Mouse (Mus musculus) lung, adult 2 months (tissue): ENCODE results near the gene Gm10300.

Source experiments
- CTCF ChIP-seq: fragments of 200-500 bp; IDR thresholded peaks from 2 replicates; pipeline ENCODE4 v1.5.1; 2011; ENCODE audit warnings: mild to moderate bottlenecking, low read length, control low read depth; ENCODE audit not compliant: insufficient read depth
- POLR2A ChIP-seq: fragments of 200-500 bp; IDR thresholded peaks from 2 replicates; pipeline ENCODE4 v1.6.1; 2011; ENCODE audit warnings: low read depth, mild to moderate bottlenecking, control low read depth, low read length, borderline replicate concordance; ENCODE audit errors: extremely low read depth

- no peak for TF ChIP-seq CTCF
- TF ChIP-seq POLR2A: no peak
These were observed 49.2 kb upstream of the Gm10300 start for GRCm38 (mm10) chr4:132025264-132025663.
